Mouse (Mus musculus): Measurements from ENCODE around the gene Plekha5.

DNA sequence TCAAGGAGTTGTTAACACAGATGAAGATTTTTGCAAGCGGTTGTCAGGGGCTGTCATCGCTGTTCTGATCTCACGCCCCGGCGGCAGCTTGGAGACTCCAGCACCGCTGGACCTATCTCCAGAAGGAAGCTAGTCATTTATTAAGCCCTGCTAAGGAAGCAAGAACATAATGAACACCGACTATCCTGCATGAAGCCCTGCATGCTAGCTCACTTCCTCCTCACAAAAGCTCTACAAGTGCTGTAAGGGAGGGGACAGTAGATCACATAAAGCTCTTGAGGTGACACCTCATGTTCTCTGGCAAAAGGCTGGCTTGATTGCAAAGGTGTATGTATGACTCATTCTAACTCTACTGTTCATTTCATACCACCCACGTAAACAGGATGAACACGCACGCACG lies 190.9 kb downstream of the Plekha5 start:
- TF ChIP-seq CTCF (IDR thresholded peaks at IDR 0.05; ENCODE audit: low read depth, low read length) (no peak), POLR2A (IDR thresholded peaks at IDR 0.05; ENCODE audit: borderline replicate concordance, low read depth, low read length) (no peak)

All from bone marrow macrophage, adult 2 months (primary cell).